Mouse (Mus musculus): ENCODE data around the gene Oas3. TPM values are rescaled to one million over a fixed set of nuclear protein-coding genes. Genes with fewer than 3 reads are reported as not detected.
"Not testable (repeated sequence)": the region's sequence is repeated elsewhere in the genome, so short reads cannot be mapped to it uniquely, and the experiment has no call there.

Gene Oas3
- not detected for total RNA-seq (2021)
- long read RNA-seq, experiment 1, result 0 reads
- long read RNA-seq, experiment 2, result 0 reads

GRCm38 (mm10) chr5:120777478-120777877, at the start of gene Oas3:
Gene Oas3 (minus strand): TSS chr5:120777661.
- no peak for DNase-seq (ENCODE audit: extremely low spot score in 1 of 2, low spot score in 2 of 2)
- H3K4me3 ChIP-seq, result no peak within 1 kb of the TSS
- intact Hi-C loops (cut with DNase I), result no loop called here
- TF ChIP-seq CTCF (IDR thresholded peaks at IDR 0.05), result no peak
- H3K27ac ChIP-seq, result no peak within 1 kb of the TSS

- Histone ChIP-seq H3K27ac (no peak overlapping the region), H3K4me3 (no peak overlapping the region)
- no peak for TF ChIP-seq CTCF (IDR thresholded peaks at IDR 0.05)
- DNase-seq (ENCODE audit: extremely low spot score in 1 of 2, low spot score in 2 of 2), result no peak
- intact Hi-C loops (cut with DNase I), result loop anchor here (10.0 kb wide), 1 partner anchor 336 kb away; no protein-coding TSS in a partner anchor
Measured at GRCm38 (mm10) chr5:120818999-120819398, 41.5 kb upstream of the Oas3 start.

GRCm38 (mm10) chr5:120815949-120816348, 38.5 kb upstream of the Oas3 start:
- Histone ChIP-seq H3K4me3 (no peak overlapping the region), H3K27ac (no peak overlapping the region)
- peak; percentile 66 for TF ChIP-seq CTCF (IDR thresholded peaks at IDR 0.05)
- no peak for DNase-seq (ENCODE audit: extremely low spot score in 1 of 2, low spot score in 2 of 2)
- intact Hi-C loops (cut with DNase I), result loop anchor here (10.0 kb wide), 1 partner anchor 339 kb away; no protein-coding TSS in a partner anchor

GRCm38 (mm10) chr5:120813023-120813422, 35.6 kb upstream of the Oas3 start:
- peak overlapping the region; percentile 49 for H3K4me3 ChIP-seq
- intact Hi-C loops (cut with DNase I), result loop anchor here (5.0 to 10.0 kb wide), 2 partner anchors 311 to 342 kb away; partner anchors contain the start of gene Plbd2
- H3K27ac ChIP-seq, result no peak overlapping the region
- no peak for DNase-seq (ENCODE audit: extremely low spot score in 1 of 2, low spot score in 2 of 2)
- TF ChIP-seq CTCF (IDR thresholded peaks at IDR 0.05), result no peak

GRCm38 (mm10) chr5:120811951-120812819, 34.7 kb upstream of the Oas3 start, which contains the start of gene Oas1c:
Gene Oas1c (minus strand): TSS chr5:120812514.
- no peak for TF ChIP-seq CTCF (IDR thresholded peaks at IDR 0.05)
- Histone ChIP-seq H3K27ac (peak within 1 kb of the TSS; percentile 66), H3K4me3 (peak within 1 kb of the TSS; percentile 49)
- DNase-seq (ENCODE audit: extremely low spot score in 1 of 2, low spot score in 2 of 2), result peak; percentile 71 to 73
- intact Hi-C loops (cut with DNase I), result loop anchor here (5.0 to 10.0 kb wide), 2 partner anchors 310 to 343 kb away; partner anchors contain the start of gene Plbd2

- no peak for TF ChIP-seq CTCF (IDR thresholded peaks at IDR 0.05)
- intact Hi-C loops (cut with DNase I), result loop anchor here (10.0 kb wide), 1 partner anchor 366 kb away; no protein-coding TSS in a partner anchor
- no peak for DNase-seq (ENCODE audit: extremely low spot score in 1 of 2, low spot score in 2 of 2)
- Histone ChIP-seq H3K27ac (no peak overlapping the region), H3K4me3 (no peak overlapping the region)
Measured at GRCm38 (mm10) chr5:120809171-120809570, 31.7 kb upstream of the Oas3 start.

- intact Hi-C loops (cut with DNase I), result loop anchor here (10.0 kb wide), 1 partner anchor 368 kb away; no protein-coding TSS in a partner anchor
- DNase-seq (ENCODE audit: extremely low spot score in 1 of 2, low spot score in 2 of 2), result peak; percentile 19 to 33
- Histone ChIP-seq H3K4me3 (no peak overlapping the region), H3K27ac (no peak overlapping the region)
- TF ChIP-seq CTCF (IDR thresholded peaks at IDR 0.05), result peak; percentile 57
Measured at GRCm38 (mm10) chr5:120806458-120806857, 29.0 kb upstream of the Oas3 start.

GRCm38 (mm10) chr5:120803596-120803995, 26.1 kb upstream of the Oas3 start:
- Histone ChIP-seq H3K4me3 (no peak overlapping the region), H3K27ac (no peak overlapping the region)
- no peak for DNase-seq (ENCODE audit: extremely low spot score in 1 of 2, low spot score in 2 of 2)
- intact Hi-C loops (cut with DNase I), result loop anchor here (10.0 kb wide), 1 partner anchor 371 kb away; no protein-coding TSS in a partner anchor
- no peak for TF ChIP-seq CTCF (IDR thresholded peaks at IDR 0.05)

- H3K4me3 ChIP-seq; intact Hi-C loops (cut with DNase I); H3K27ac ChIP-seq; DNase-seq (ENCODE audit: extremely low spot score in 1 of 2, low spot score in 2 of 2): not testable (repeated sequence)
Measured at GRCm38 (mm10) chr5:120798943-120799342, 21.5 kb upstream of the Oas3 start.

- intact Hi-C loops (cut with DNase I); DNase-seq (ENCODE audit: extremely low spot score in 1 of 2, low spot score in 2 of 2); H3K4me3 ChIP-seq; H3K27ac ChIP-seq: not testable (repeated sequence)
Measured at GRCm38 (mm10) chr5:120798147-120798546, 20.7 kb upstream of the Oas3 start.

- H3K27ac ChIP-seq; H3K4me3 ChIP-seq; intact Hi-C loops (cut with DNase I); DNase-seq (ENCODE audit: extremely low spot score in 1 of 2, low spot score in 2 of 2): not testable (repeated sequence)
Measured at GRCm38 (mm10) chr5:120795480-120796034, 18.1 kb upstream of the Oas3 start, which contains the start of gene Oas1e. Gene Oas1e (minus strand): TSS chr5:120795530.

GRCm38 (mm10) chr5:120793043-120793442, 15.6 kb upstream of the Oas3 start:
- intact Hi-C loops (cut with DNase I), result no loop called here
- peak; percentile 33 to 43 for DNase-seq (ENCODE audit: extremely low spot score in 1 of 2, low spot score in 2 of 2)
- peak; percentile 82 for TF ChIP-seq CTCF (IDR thresholded peaks at IDR 0.05)

More at GRCm38 (mm10) chr5:120793043-120793442, 15.6 kb upstream of the Oas3 start:
- H3K4me3 ChIP-seq, result no peak overlapping the region
- no peak overlapping the region for H3K27ac ChIP-seq

Data from left cerebral cortex, adult 2 months (tissue).